Mouse (Mus musculus) mouse trophoblast stem cell (cell line): ENCODE measurements around the gene Entpd8.

ENCODE experiments used
- in situ Hi-C, 2 experiments: fragments of 300-500 bp; cut with MseI, MboI; formaldehyde crosslinking; loops; 2 replicates in 1 of 2; 3 replicates in 1 of 2; pipeline ENCODE4 v1.15.1; 2025

The Entpd8 gene

GRCm38 (mm10) chr2:25080076-25080475, at the start of gene Entpd8:
TSS of gene Entpd8 (plus strand) at chr2:25080304.
- in situ Hi-C loops: no loop called here

DNA sequence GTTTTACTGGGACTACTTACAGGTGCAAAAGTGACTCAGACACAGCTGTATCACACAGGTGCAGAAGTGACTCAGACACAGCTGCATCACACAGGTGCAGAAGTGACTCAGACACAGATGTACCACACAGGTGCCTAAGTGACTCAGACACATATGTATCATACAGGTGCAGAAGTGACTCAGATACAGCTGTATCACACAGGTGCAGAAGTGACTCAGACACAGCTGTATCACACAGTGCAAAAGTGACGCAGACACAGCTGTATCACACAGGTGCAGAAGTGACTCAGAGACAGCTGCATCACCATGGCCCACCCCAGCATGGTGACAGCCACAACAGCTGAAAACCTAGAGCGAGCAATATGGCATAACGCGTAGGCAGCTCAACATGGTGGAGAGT, 45.1 kb upstream of the Entpd8 start:
- in situ Hi-C loops: no loop called here

DNA sequence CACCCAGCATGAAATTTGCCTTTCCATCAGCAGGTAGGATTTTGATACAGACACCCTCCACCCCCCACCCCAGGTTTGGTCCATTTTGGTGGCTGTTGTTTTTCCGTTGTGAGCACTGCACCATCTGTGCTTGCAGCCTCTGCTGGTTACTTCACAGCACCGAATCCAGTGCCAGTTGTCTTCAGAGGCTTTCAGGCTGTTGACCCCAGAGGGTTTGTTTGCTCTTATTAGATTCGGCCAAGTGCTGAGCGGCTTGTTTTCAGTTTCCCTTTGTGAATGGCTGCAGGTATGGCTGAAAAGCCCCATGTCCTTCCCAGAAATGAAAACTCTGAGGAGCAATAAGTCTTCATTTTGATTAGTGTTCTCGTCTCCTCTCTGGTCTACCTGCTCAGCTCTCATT, 40.0 kb upstream of the Entpd8 start:
- in situ Hi-C loops: no loop called here

- in situ Hi-C loops: no loop called here
These were observed 29.2 kb upstream of the Entpd8 start for GRCm38 (mm10) chr2:25050921-25051320.

DNA sequence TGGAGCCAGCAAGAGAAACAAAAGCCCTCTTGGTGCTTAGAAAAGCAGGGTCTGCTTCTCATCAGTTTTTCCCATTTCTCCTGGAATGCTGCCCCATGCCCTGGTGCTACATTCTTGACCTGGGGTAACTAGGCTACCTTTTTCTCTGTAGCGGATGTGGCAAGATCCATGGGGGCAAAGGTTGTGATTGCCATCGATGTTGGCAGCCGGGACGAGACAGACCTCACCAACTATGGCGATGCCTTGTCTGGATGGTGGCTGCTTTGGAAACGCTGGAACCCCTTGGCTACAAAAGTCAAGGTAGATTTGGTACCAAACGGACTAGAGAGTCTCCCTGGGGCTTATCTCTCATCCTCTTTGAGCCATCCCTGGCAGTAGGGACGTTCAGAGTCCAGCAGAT, 28.7 kb upstream of the Entpd8 start:
- in situ Hi-C loops: no loop called here

DNA sequence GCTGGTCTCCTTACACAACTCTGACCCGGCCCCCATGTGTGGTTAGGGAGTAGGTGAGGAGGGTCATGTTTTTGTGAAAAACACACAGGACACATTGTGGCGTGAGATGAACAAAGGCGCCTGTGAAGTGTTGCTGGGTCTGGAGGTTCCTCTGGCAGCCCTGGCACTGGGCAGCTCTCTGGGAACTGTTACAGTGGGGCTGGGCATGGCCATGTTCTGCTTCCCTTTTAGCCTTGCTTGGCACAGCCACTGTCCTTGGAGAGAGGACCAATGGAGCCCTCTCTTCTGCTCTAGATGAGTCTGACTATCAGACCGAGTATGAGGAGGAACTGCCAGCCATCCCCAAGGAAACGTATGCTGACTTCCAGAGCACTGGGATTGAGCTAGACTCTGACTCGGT, 27.0 kb upstream of the Entpd8 start:
- in situ Hi-C loops: no loop called here

DNA sequence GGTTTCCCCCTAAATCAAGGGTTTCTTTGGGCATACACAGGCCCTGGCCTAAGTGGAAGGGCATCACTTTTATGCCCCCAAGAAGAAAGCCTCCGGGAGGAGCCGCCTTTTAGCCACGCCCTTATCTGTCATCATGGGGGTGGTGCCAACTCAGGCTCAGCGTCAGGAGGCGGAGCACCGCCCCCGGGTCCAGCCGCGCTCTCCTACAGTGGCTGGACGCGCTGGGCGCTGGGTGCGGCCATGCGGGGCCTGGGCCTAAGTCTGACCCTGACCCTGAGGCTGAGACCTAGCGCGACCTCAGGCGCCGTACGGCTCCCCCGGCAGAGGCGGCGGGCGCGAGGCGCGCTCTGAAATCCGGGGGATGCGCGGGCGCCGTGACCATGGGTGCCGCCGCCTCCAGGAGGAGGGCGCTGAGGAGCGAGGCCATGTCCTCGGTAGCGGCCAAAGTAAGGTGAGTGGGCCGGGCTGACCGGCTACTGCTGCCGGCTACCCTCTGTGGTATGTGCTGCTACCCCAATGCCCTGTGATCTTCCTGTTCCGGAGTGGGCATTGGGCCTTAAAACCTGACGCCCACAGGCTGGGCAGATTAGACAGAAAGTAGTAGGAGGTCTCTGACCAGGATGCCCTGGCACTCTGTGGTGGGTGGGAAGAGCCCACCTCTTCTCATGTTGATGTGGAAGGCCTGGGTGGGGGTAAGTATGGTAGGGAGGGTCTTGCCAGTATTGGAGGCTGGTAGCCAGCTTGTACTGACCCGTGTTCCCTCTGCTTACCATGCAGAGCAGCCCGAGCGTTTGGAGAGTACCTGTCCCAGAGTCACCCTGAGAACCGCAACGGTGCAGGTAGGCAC, 25.7 kb upstream of the Entpd8 start, which contains the start of gene Nsmf:
Nsmf (plus strand) TSS at position 135 of the 847 bp plus-strand sequence.
- in situ Hi-C loops: no loop called here

DNA sequence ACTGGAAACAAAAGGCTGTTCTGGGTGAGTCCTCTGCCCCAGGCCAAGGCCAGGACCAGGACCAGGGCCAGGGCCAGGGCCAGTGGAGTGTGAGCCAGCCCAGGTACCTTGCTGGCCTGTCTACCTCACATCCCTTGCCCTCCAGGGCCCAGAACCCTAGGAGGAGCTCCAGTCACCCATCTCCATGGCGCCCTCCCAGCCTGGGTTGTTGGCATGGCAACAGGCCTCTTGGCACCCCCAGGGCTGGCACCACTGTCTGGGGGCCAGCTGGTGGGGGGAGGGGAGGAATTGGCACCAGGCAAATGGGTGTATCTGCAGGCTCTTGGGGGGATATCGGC, 25.1 kb upstream of the Entpd8 start:
- in situ Hi-C loops: no loop called here

DNA sequence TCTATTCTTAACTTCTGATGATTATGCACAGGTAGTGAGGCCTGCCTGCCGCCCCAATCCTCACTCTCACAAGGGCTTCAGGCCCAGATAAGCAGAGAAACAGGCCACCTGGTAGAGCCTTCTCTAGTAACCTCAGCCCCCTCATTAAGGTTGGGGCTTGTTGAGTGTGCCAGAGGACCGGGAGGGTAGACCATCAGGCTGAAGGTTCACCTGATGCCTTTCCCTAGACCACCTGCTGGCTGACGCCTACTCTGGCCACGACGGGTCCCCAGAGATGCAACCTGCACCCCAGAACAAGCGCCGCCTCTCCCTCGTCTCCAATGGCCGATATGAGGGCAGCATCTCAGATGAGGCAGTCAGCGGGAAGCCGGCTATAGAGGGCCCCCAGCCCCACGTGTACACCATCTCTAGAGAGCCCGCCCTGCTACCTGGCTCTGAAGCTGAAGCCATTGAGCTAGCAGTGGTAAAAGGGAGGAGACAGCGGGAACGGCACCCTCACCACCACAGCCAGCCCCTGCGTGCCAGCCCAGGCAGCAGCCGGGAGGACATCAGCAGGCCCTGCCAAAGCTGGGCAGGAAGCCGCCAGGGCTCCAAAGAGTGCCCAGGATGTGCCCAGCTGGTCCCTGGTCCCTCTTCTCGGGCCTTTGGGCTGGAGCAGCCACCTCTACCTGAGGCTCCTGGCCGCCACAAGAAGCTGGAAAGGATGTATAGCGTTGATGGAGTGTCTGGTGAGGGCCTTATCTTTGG, 24.5 kb upstream of the Entpd8 start:
- in situ Hi-C loops: no loop called here

DNA sequence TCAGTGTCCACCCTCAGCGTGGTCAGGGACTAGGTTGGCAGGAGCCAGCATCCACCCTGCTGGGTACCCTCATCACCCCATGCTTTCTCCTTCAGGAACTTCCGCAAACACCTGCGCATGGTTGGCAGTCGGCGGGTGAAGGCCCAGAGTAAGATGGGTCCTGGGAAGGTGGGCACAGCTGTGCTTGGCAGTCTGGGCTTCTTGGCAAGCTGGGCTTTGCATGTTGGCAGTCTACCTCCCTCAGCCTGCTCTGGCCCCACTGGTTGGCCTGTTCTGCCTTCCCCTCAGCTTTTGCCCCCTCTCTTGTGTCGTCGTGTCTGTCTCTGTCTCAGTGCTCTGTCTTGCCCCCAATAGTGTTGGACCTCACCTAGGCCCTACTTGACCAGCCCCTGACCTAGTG, 21.2 kb upstream of the Entpd8 start:
- in situ Hi-C loops: no loop called here

DNA sequence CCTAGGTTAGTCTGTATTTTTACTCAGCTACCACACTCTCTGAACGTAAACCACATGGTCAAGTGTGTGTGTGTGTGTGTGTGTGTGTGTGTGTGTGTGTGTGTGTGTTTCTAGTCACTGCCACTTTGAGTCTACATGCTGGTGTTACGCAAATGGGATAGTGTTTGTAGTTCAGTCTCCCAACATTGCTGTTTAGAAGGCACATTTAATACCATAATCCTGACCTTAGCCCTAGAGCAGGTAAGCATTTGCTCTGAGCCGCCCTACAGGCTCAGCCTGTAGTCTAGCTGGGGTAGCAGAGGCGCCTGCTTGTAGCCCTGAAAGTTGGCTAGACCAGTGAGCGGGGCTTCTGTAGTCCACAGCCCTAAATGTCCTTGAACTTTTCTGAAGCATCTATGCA, 16.6 kb upstream of the Entpd8 start:
- in situ Hi-C loops: no loop called here

DNA sequence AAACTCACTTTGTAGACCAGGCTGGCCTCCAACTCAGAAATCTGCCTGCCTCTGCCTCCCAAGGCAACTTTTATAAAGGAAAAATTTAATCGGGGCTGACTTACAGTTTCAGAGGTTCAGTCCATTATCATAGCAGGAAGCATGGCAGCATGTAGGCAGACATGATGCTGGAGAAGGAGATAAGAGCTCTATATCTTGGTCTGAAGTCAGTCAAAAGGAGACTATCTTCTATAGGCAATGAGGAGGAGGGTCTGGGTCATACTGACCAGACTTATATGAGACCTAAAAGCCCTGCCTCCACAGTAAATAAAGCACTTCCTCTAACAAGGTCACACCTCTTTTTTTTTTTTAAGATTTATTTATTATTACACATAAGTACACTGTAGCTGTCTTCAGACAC, 15.8 kb upstream of the Entpd8 start:
- in situ Hi-C loops: no loop called here

- in situ Hi-C loops: no loop called here
These were observed 14.6 kb upstream of the Entpd8 start for GRCm38 (mm10) chr2:25065537-25065936.

GRCm38 (mm10) chr2:25066552-25066951, 13.6 kb upstream of the Entpd8 start:
- in situ Hi-C loops: no loop called here

DNA sequence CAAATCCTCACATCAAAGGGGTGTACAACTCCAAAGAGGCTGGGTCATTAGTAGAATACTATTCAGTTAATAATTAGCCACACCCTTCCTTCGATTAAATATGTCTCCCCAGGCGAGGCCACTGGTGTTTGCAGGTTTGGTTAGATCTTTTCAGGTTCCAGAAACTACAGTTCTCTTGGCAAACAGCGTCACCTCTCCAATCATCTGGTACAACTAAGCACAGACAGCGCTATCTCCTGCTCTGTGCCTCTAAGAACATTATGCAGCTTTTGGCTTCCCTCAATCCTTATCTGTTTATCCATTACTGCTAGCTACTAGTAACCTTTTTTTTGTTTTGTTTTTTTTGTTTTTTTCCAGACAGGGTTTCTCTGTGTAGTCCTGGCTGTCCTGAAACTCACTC, 10.6 kb upstream of the Entpd8 start:
- in situ Hi-C loops: no loop called here

GRCm38 (mm10) chr2:25072398-25072797, 7.7 kb upstream of the Entpd8 start:
- in situ Hi-C loops: no loop called here

DNA sequence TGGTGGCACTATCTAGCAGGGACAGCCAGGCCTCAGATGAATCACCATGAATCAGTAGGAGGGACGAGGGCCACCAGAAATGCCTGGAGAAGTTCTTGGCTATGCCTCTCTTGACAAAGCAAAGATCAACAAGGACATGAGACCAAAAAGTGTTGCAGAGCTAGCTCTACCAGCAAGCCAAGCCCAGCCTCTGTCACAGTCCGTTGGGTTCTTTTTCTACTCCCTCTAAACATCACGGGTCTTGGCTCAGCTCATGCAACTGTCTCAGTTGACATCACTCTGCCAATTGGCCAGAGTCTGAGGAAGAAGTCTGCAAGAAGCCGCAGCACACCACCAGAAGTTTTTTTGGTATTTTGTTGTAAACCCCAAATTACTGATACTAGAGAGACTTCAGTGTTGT, 4.6 kb upstream of the Entpd8 start:
- in situ Hi-C loops: no loop called here

- in situ Hi-C loops: no loop called here
These were observed 1.1 kb upstream of the Entpd8 start for GRCm38 (mm10) chr2:25078967-25079366.

- in situ Hi-C loops: no loop called here
These were observed 3.6 kb downstream of the Entpd8 start for GRCm38 (mm10) chr2:25083697-25084096.

- in situ Hi-C loops: no loop called here
These were observed 5.5 kb downstream of the Entpd8 start for GRCm38 (mm10) chr2:25085571-25085970.

GRCm38 (mm10) chr2:25087842-25088241, 7.7 kb downstream of the Entpd8 start:
- in situ Hi-C loops: no loop called here

GRCm38 (mm10) chr2:25088636-25089035, 8.5 kb downstream of the Entpd8 start:
- in situ Hi-C loops: no loop called here

DNA sequence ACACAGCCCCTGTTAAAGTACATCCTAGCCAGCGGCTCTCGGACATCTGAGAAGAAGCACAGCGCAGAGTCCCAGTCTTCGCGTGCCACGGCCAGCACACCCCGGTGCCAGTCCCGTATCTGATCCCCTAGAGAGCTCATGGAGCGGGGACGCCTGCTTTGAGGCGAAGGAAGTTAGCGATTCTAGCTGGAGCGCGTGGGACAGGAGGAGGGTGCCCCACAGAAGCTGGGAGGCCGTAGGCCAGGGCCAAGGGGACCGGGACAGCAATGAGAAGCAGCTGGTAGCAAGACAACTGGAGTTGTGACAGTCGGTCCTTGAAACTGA, 14.6 kb downstream of the Entpd8 start:
- in situ Hi-C loops: no loop called here
